Mouse (Mus musculus): Measurements from ENCODE around the gene Abcf3.

The Abcf3 gene

DNA sequence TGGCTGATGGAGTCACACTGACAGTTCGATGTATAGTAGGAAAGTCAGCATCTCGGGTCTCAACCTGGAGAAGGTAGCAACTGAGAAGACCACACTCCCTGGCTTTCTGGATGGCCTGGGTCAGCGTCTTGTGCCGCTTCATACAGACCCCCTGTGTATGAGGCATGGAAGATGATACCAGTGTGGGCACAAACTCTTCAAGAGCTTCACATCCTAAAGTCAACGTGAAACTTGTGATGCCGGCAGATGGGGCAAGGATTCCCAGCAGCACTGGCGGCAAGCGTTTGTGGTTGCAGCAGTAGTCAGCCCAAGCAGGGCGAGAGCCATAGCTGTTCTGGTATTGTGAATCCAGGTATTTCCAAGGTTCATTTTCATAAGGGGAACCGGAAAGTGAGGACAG, 2.7 kb upstream of the Abcf3 start:
- DNase-seq (ENCODE audit: low spot score), result no peak

DNA sequence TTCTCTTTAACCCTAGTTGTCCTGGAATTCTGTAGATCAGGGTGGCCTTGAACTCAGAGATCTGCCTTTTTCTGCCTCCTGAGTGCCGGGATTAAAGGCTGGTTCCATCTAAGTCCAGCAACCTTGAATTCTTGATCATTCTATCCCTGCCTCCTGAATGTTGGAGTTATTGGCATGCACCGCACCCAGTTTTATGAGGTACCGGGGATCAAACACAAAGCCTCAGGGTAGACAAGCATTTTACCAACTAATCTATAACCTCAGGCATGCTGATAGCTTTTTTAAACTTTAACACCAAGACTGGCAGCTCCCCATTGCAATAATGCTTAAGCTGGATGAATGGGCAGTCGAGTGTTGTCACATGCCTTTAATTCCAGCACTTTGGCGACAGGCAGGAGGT, 954 bp upstream of the Abcf3 start:
- no peak for DNase-seq (ENCODE audit: low spot score)

DNA sequence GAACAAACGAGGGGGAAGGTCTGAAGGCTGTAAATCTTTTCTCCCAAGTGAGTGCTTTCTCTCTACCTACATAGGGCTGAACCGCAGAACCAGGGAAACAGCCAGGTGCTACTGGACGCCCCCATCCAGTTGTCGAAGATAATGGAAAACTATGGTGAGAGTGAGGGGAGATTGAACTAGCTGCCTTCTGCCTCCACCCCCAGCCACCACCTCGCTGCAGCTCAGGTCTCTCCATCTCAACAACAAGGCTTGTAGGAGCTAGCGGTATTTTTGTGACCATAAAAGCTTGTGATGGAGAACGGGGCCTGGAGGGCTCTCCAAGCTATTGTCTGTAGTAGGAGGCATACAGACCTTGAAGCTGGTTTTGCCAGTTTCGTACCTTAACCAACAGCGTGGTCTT, 784 bp downstream of the Abcf3 start:
- DNase-seq (ENCODE audit: low spot score), result no peak

DNA sequence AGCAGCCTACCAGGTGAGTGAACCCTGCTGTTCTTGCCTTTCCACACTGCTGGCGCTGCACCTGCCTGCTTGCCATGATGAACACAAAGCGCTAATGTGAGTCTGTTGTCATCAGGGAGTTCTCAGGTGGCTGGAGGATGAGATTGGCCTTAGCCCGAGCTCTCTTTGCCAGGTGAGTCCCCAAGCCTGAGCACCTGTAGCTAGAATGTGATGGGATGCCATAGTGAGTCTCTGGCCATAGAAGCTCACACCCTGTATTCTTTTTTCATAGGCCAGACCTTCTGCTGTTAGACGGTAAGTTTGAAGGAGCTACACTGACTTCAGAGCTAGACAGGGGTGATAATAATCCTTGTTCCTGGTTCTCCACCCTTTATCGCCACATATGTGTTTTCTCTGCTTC, 3.3 kb downstream of the Abcf3 start:
- DNase-seq (ENCODE audit: low spot score), result no peak

DNA sequence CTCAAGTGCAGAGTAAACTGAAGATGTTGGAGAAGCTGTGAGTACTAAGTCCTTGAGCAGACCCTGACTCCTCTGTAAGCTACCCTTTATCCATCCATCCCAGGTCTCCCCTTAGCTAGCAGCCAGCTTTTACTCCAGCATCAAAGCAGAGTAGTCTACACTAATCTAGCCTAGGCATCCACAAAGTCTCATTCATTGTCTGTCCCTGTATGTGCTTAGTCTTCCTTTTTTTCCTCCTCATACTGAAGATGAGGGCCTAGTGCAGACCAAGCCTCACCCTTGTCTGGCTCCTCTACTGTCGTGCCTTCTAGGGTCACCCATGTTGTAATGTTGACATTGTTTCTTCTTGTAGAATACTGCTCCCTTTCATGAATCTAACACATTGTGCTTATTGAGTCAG, 4.2 kb downstream of the Abcf3 start:
- DNase-seq (ENCODE audit: low spot score), result no peak

DNA sequence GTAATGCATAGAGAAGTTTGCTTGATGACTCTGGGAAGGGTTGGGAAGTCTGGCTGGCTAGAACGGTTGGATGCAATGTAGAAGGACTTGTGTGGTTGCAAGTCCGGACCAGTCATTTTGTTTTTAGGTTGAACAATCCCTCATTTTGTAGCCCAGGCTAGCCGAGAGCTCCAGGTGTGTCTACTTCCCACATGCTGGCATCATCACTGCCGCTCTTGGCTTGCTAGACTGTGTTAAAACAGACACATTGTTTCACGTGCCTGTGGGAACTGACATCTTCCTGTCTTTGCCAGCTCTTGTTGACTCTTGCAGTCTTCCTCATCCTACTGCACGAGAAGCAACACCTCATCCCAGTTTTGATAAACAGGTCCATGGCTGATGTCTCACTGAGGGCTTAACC, 6.6 kb downstream of the Abcf3 start:
- no peak for DNase-seq (ENCODE audit: low spot score)

DNA sequence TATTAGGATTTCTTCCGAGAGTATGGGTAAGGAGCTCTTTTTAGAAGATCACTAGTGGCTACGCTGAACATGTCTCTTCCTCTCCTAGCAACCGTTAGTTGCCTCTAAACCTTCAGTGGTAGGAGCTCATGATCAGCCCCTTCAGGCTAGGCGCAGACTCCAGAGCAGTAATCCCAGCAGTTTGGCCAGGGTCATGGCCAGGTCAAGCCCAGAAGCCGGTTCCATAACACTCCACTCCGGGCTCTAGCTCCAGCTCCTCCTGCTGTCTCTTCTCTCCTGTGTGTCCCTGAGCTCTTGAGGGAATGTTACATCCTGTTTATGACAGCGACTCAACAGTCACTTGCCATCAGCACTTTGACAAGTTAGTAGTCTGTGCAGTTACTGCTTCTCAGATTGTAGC, 9.0 kb downstream of the Abcf3 start:
- no peak for DNase-seq (ENCODE audit: low spot score)

DNA sequence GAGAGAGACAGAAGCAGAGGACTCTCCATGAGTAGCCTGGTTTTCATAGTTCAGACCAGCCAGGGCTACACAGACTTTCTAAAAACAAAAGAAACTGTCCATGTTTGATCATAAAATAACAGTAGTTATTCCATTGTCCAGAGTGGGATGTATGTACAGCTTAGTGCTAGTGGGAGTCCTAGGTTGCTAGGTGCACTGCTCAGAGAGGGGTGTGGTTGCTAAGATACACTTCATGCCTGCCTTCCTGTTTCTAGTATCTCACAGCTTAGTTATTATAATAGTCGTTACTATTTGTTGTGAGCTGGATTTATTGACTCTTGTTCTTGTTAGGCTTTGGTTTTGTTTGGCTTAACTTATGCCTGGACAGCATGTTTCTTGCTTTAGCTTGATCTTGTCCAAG, 16.7 kb downstream of the Abcf3 start:
- DNase-seq (ENCODE audit: low spot score), result no peak

DNA sequence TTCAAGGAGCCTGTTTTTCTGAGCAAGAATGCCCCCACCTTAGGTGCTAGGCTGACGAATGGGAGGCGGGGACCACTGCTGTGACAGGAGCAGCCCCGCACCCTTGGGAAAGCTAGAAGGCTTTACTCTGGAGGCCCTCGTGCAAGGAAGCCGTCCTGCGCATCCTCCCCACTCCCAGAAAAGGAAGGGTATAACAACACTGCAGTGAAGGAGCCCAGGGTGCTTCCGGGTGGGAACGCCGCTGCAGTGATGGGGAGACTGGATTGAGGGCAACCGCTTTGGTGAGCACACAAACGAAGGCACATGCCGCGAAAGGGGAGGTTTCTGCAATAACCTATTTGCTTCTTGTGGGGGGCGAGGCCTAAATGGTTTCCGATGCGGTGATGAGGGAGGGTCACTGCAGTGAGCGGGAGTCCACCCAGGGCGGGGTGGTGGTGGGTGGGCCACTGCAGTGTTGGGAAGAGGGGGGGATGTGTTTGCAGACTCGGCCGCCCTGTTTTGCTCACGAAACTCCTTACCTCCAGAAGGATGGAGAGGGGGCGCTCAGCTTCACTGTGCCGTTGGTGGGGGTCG, 41.1 kb downstream of the Abcf3 start, which contains the start of gene Vwa5b2:
TSS of gene Vwa5b2 (plus strand) at position 106 of the 573 bp plus-strand sequence.
- DNase-seq (ENCODE audit: low spot score), result no peak

DNA sequence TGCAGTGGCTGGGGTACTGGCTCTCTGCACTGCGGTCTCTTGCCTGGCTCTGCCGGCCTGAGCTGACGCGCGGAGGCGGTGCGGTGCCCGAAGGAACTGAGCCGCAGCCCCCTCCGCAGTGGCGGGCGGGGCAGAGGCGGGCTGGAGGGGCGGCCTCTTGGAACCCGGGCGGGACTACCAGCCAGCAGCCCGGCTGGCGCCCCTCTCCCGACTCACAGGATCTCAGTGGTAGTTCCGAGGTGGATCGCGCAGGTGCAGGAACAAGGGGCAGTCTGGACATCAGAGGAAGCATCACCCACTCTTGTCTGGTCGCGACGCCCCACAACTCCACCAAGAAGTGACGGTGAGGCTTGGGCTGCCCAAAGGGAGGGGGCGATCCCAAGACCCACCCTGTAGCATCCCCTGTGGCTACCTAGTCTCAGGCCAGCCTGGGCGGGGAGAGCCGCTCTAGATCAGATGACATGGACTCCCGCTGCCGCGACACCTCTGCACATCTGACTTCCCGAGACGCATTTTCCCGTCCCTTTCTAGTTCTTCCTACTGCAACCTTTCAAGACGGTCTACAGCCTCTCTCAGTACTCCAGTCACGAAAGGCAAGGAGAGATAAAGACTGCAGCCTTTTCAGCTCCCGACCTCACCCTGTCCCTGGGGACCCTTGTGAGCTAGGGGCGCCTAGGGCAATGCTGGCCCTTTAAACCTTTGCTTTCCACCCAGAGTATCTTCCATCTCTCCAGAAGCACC, 41.7 kb downstream of the Abcf3 start:
- no peak for DNase-seq (ENCODE audit: low spot score)

DNA sequence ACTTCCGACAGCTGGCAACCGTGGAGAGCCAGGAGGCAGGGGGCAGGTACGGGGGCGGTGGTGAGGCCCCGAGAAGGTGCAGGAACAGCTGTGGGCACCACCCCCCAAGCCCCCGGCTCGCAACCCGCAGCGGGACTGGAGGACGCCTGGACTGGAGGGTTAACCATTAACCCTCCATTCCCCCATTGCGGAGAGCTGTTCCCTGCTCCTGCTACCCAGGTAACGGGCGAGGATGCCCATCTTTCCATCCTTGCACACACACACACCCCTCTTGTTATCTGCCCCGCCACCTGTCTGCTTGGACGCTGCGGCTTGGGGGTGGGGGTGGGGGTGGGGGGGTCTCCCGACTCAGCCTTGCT, 42.3 kb downstream of the Abcf3 start:
- no peak for DNase-seq (ENCODE audit: low spot score)

DNA sequence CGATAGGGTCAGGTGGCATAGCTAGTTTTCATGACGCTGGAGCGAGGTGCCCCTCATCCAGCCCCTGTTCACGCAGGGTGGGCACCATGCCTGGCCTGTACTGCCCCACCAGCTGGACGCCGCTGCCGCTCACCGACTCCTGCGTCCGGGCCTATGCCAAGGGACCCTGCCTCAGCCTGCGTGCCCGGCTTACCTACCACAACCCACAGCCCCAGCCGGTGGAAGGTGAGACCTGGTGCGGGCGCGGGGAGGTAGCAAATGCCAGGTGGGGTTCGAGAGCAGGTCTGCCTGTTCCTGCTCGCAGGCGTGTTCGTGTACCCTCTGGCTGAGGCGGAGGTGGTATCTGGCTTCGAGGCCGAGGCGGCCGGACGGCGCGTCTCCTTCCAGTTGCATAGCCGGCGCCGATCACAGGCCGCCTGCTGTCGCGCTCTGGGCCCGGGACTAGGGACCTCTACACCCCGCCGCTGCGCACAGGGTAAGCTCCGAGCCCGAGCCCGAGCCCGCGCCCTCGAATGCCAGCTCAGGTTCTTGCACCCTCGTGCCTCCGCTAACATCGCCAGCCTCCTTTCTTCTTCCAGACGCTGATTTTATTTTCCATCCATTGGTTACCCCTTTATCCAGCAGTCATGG, 42.8 kb downstream of the Abcf3 start:
- no peak for DNase-seq (ENCODE audit: low spot score)

DNA sequence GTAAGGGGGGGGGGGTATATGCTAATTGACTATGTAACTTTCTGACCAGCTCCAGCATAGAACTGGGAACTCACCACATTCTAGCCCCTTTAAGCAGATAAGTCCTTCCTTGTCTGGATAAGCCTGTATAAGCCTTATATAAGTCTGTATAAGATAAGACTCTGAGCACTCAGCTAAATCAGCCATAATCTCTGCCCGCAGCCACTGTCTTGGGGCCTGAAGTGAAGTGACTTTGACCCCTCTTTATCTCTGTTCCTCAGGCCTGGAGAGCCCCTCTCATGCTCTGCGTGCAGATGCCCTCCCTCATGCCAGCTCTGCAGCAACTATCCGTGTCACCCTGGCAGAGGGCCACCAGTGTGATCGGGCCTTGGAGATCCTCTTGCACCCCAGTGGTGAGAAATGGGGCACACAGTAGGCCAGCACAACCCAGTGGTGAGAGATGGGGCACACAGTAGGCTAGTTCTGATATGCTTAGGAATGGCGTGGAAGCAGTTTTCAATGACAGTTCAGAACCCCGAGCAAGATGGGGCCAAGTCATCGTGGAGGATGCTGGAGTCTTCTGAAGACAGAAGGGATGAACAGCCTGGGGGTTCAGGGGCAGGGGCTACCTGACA, 46.8 kb downstream of the Abcf3 start:
- no peak for DNase-seq (ENCODE audit: low spot score)

DNA sequence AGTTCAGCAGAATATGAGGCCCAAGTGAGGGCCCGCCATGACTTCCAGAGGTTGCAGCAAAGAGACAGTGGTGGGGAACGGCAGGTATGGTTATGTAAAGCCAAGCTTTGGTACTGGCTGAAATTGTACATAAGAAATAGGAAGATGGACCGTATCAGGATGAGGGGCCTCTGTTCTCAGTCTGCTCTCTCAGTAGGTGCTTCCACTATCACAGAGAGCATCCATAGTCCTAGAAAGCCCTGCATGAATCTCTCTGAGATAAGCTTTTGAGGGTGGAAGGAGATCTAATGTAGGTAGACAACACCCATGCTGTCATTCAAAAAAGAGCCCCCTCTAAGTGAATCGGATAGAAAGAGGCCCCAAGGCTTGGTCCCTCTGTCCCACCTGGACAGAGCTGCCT, 47.4 kb downstream of the Abcf3 start:
- DNase-seq (ENCODE audit: low spot score), result no peak

DNA sequence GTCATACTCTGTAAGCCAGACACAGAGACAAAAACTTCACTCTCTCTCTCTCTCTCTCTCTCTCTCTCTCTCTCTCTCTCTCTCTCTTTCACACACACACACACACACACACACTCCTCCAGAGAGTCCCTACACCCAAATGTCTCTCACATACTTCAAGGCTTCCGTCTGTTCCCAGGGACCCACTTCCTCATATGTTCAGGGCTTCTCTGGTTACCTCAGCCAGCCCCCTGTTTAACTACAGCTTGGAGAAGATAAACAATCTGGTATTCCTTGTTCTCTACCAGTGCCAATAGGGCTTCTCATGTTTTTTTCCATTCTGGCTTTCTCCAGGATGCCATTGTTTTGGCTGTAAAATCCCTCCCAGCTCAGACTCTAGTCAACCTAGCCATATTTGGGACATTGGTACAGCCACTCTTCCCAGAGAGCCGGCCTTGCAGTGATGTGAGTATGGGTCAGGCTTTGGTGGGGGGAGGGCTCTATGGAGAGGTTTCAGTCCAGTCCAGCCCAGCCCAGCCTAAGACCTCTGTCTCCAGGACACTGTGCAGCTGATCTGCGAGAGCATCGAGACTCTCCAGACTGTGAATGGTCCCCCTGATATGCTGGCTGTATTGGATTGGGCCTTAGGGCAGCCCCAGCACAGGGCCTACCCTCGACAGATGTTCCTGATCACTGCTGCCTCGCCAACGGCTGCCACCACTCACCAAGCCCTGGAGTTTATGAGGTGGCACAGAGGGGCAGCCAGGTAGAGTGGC, 48.5 kb downstream of the Abcf3 start:
- DNase-seq (ENCODE audit: low spot score), result no peak

DNA sequence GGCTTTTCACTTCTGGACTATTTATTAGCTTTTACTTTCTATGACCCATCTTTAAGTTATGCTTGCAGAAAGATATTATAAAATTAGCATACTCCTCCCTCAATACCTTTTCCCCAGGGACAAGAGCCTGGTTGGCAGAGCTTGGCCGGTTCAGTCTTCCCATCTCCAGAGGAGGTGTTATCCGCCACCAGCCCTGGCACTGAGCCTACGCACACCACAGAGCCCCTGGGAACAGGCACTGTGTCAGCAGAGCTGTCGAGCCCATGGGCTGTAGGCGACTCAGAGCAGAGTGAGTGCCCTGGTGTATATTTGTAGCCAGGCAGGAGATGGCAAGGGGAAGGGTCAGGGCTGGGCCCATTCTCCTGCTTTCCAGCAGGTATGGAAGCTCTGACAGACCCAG, 52.1 kb downstream of the Abcf3 start:
- DNase-seq (ENCODE audit: low spot score), result no peak

DNA sequence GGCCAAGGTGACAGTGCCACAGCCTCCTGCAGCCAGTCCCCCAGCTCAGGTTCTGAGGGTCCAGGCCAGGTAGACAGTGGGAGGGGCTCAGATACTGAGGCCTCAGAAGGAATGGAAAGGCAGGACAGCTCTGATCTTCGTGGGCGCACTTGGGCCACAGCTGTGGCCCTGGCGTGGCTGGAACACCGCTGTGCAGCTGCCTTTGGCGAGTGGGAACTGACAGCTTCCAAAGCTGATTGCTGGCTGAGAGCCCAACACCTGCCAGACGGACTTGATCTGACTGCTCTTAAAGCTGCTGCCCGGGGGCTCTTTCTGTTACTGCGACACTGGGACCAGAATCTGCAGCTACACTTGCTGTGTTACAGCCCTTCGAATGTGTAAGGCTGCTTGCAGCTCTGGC, 56.3 kb downstream of the Abcf3 start:
- no peak for DNase-seq (ENCODE audit: low spot score)

DNA sequence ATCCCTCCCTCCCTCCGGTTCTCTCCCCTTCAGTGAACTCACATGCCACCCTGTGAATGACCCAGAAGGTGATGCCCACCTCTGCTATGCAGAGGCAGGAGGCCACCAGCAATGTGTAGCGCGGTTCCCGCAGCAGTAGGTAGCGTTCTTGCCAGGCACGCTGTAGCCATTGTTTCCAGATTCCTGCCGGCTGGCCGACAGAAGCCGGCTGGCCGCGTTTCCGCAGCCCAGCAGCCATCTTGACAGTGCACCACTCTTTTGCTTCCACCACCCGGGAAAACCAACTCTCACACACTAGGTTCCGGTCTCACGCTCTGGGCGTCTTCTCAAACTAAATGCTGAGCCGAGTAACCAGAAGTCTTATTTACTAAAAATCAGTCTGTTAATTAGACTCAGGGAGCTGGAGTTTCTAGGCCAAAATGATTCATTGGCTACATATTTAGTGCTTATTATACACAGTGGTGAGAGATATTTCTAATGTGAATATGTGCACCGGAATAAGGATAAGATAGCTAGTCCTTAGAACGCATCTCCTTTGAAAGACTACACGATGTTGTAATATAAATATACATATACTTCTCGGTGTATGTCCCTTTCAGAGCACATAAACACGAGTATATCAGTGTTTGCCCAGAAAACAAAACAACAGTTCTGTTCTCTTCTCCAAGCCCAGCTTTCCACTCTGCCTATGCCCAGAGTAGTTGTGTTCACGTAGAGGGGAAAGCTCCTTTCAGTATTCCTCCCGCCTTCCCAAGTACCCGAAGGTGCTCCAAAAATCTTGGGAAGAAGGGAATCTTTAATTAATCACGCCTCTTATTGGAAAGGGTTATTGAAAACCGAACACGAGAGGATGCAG, 62.4 kb downstream of the Abcf3 start:
- no peak for DNase-seq (ENCODE audit: low spot score)

Measured in urinary bladder, postnatal 10 days (tissue).